Mouse (Mus musculus) liver, embryonic 15.5 days (tissue): ENCODE measurements around the gene Kcmf1. TPM values are rescaled to one million over a fixed set of nuclear protein-coding genes. Genes with fewer than 3 reads are reported as not detected.

ENCODE experiments used
- ATAC-seq: fragments of 200-750 bp; cut with Nextera tagmentation; 2 replicates; pipeline ENCODE4 v1.8.0; 2017; ENCODE audit warnings: moderate number of reproducible peaks, mild to moderate bottlenecking, moderate library complexity; ENCODE audit not compliant: insufficient read depth
- H3K27ac ChIP-seq: fragments of 300-500 bp; sonication (generic); replicated peaks from 2 replicates; pipeline ENCODE4 v1.5.1; 2015; ENCODE audit warnings: mild to moderate bottlenecking, inconsistent platforms
- H3K27me3 ChIP-seq: fragments of 300-500 bp; sonication (generic); 2 replicates; pipeline ENCODE4 v1.6.1; 2015; ENCODE audit warnings: mild to moderate bottlenecking, inconsistent platforms
- H3K36me3 ChIP-seq: fragments of 300-500 bp; sonication (generic); replicated peaks from 2 replicates; pipeline ENCODE4 v1.6.1; 2015; ENCODE audit warnings: moderate library complexity, mild to moderate bottlenecking, inconsistent platforms
- H3K4me1 ChIP-seq: fragments of 300-500 bp; sonication (generic); replicated peaks from 2 replicates; pipeline ENCODE4 v1.6.1; 2015; ENCODE audit warnings: inconsistent platforms
- H3K4me2 ChIP-seq: fragments of 300-500 bp; sonication (generic); 2 replicates; pipeline ENCODE4 v1.6.1; 2015; ENCODE audit warnings: moderate library complexity, mild to moderate bottlenecking, inconsistent platforms
- H3K4me3 ChIP-seq: fragments of 300-500 bp; sonication (generic); replicated peaks from 2 replicates; pipeline ENCODE4 v1.5.1; 2015; ENCODE audit warnings: mild to moderate bottlenecking, inconsistent platforms
- H3K9ac ChIP-seq: fragments of 300-500 bp; sonication (generic); 2 replicates; pipeline ENCODE4 v1.6.1; 2015; ENCODE audit warnings: moderate library complexity, mild to moderate bottlenecking, inconsistent platforms
- H3K9me3 ChIP-seq: fragments of 300-500 bp; sonication (generic); replicated peaks from 2 replicates; pipeline ENCODE4 v1.6.1; 2016; ENCODE audit warnings: inconsistent platforms
- WGBS: fragments of 180-500 bp; shearing (Covaris S2); methylation state at CpG from one replicate; pipeline ENCODE4 v1.1.7; 2015; ENCODE audit warnings: mixed read lengths; ENCODE audit not compliant: insufficient replicate concordance; 5-methylcytosine and 5-hydroxymethylcytosine counted together
- polyA plus RNA-seq: library from polyadenylated mRNA; unstranded; fragments of >200 nt; fragmentation: Nextera tagmentation; extraction: Ambion mirVana; gene quantifications from 2 replicates; pipeline ENCODE4 v1.2.1, GENCODE M21; 2015

The Kcmf1 gene
- 27.0 and 29.3 TPM in 2 replicates for polyA plus RNA-seq

DNA sequence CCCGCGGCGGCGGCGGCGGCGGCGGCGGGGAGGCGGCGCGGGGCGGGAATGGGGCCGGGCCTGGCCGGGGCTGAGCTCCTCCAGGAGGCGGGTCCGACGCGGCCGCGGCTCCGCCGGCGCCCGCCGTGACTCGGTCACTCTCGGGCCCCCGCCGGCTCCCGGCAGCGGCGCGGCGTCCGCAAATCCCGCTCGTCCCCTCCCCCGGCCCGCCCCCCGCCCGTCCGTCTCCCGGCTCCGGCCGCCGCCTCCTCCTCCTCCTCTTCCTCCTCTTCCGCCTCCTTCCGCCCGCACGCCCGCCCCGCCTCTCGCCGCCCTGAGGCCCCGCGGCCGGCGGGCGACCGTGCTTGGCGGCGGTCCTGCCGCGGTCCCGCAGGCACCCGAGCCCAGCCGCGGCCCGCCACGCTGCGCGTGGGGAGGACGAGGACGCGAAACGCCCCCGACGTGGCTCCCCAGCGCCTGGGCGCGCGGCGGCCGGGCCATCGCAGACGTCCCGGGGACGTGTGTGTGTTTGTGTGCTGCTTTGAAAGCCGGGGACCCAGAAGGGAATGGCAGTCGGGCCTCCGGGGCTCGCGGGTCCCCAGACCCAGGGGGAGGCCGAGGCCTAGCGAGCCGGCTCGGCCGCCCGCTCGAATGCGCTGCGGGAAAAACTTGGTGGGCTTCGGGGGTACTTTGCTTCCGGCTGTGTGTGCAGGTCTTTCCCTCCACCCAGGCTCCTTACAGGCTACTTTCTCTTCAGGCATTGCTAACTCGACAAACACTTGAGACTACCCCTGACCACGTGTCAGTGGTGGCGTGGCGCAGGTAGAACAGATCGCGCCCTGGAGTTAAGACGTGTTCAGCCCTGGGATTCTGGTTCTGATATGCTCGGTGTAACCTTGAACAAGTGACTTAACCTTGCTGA is at the start of gene Kcmf1:
Kcmf1 (minus strand) TSS at position 199 of the 901 bp plus-strand sequence.
- no peaks in the 10 kb centered on the region for H3K27me3 ChIP-seq
- peak within 1 kb of the TSS; percentile 96 for H3K4me2 ChIP-seq
- ATAC-seq = peak; percentile 84
- H3K36me3 ChIP-seq = 0 out of 2 replicates have a peak, but pooled peaks cover 5% of the 10 kb centered on the region
- H3K27ac ChIP-seq = peak within 1 kb of the TSS; percentile 99
- peak within 1 kb of the TSS; percentile 97 for H3K4me3 ChIP-seq
- peaks cover 41% of the 10 kb centered on the region for H3K4me1 ChIP-seq
- H3K9ac ChIP-seq = peak within 1 kb of the TSS; percentile 99
- no peaks in the 10 kb centered on the region for H3K9me3 ChIP-seq
- under 1% methylated on average over 73 of the region's 113 CpGs for WGBS

DNA sequence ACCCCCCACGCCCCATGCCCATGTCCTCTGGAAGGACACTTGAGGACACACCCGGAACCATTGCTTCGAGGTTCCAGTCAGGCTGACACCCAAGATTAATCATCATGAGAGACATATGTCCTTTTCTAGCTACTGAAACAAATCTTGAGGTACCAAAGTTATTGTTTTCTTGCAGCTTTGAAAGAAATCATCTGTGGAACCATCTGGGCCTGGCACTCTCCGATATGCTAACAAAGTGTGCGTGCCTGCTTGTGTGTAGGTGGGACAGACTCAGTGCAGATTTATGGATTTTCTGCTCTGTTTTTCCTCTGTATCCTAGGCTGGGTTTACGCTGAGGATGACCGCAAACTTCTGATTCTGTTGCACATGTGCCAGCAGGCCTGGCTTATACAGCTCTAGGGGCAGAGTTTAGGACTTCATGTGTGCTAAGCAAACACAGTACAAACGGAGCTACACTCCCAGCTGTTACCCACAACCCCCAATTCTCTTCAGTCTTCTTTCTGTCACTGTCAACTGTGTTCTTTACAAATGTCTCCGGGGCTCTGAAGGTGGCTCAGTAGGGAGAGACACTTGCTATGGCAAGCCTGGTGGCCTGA is 49.5 kb upstream of the Kcmf1 start:
- H3K36me3 ChIP-seq = no peaks in the 10 kb centered on the region
- 0 out of 2 replicates have a peak, but pooled peaks cover 3% of the 10 kb centered on the region for H3K4me1 ChIP-seq
- H3K4me3 ChIP-seq = no peak overlapping the region
- H3K9me3 ChIP-seq = no peaks in the 10 kb centered on the region
- H3K27ac ChIP-seq = no peak overlapping the region
- no peaks in the 10 kb centered on the region for H3K27me3 ChIP-seq
- H3K4me2 ChIP-seq = no peak overlapping the region
- 59% methylated on average over 9 of the region's 9 CpGs for WGBS
- H3K9ac ChIP-seq = no peak overlapping the region
- no peak for ATAC-seq

DNA sequence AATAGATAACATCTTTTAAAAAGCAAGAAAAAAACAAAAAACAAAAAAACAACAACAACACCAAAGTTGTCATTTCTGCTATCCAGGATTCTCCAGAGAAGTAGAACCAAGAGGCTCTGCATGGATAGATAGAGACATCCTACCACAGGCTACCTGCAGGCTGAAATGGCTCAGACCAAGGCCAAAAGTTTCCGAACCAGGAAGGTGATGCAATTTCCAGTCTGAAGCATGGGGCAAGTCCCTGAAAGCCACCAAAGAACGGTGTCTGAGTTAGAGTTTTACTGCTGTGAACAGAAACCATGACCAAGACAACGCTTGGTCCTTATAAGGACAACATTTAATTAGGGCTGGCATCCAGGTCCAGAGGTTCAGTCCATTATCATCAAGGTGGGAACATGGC is 48.6 kb upstream of the Kcmf1 start:
- Histone ChIP-seq H3K27ac (no peak overlapping the region), H3K9me3 (no peaks in the 10 kb centered on the region), H3K4me2 (no peak overlapping the region), H3K27me3 (no peaks in the 10 kb centered on the region), H3K36me3 (no peaks in the 10 kb centered on the region), H3K9ac (no peak overlapping the region), H3K4me1 (0 out of 2 replicates have a peak, but pooled peaks cover 3% of the 10 kb centered on the region), H3K4me3 (no peak overlapping the region)
- no peak for ATAC-seq
- 54% methylated on average over 3 of the region's 3 CpGs for WGBS

DNA sequence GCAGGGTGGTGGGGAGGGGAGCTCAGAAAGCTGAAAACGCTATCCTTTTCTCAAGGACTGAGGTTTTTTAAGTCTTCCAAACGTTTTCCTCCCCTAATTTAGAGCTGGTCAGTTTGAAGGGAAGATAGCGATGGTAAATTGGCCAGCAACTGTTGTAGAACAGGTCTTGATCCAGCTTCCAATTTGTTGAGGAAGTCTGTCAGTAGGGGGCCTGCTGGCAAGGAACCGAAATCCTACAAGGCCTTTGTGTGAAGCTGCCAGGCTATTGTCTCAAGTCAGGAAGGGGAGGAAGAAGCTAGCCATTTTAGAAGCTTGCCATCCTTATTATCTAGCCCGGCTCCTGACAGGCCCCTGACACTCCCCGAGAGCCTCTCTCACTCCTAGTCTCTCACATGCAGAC is 48.2 kb upstream of the Kcmf1 start:
- 50% methylated on average over 6 of the region's 6 CpGs for WGBS
- Histone ChIP-seq H3K9me3 (no peaks in the 10 kb centered on the region), H3K9ac (no peak overlapping the region), H3K36me3 (no peaks in the 10 kb centered on the region), H3K4me2 (no peak overlapping the region), H3K4me3 (no peak overlapping the region), H3K27me3 (no peaks in the 10 kb centered on the region), H3K27ac (no peak overlapping the region), H3K4me1 (0 out of 2 replicates have a peak, but pooled peaks cover 3% of the 10 kb centered on the region)
- no peak for ATAC-seq

DNA sequence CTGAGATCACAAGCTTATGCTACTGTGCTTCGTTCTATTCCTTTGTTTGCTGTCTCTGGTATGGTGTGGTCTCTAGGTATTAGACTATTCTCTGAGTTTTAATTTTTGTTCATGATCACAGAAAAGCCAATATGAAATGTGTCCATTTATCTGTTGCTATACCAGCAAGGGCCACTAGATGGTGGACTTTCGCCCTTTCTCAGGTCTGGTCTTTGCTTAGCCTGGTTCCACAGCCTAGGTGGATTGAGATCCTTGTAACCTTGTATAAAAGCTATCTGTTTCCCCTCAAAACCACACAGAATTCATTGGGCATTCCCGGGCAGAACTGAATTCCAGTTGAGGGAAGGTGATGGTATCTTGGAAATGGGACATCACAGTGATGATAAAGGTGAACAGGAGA is 40.7 kb upstream of the Kcmf1 start:
- WGBS = 5% methylated on average over 3 of the region's 3 CpGs
- no peaks in the 10 kb centered on the region for H3K27me3 ChIP-seq
- ATAC-seq = no peak
- H3K36me3 ChIP-seq = no peaks in the 10 kb centered on the region
- H3K4me2 ChIP-seq = no peak overlapping the region
- H3K4me3 ChIP-seq = no peak overlapping the region
- H3K9ac ChIP-seq = no peak overlapping the region
- peaks cover 4% of the 10 kb centered on the region; the same call in 1 of the 2 replicates for H3K4me1 ChIP-seq
- H3K27ac ChIP-seq = no peak overlapping the region
- no peaks in the 10 kb centered on the region for H3K9me3 ChIP-seq

- 14% methylated on average over 5 of the region's 5 CpGs for WGBS
- H3K9ac ChIP-seq = no peak overlapping the region
- no peak overlapping the region for H3K27ac ChIP-seq
- ATAC-seq = no peak
- H3K4me1 ChIP-seq = peaks cover 4% of the 10 kb centered on the region; the same call in 1 of the 2 replicates
- no peaks in the 10 kb centered on the region for H3K36me3 ChIP-seq
- H3K9me3 ChIP-seq = no peaks in the 10 kb centered on the region
- H3K27me3 ChIP-seq = no peaks in the 10 kb centered on the region
- no peak overlapping the region for H3K4me3 ChIP-seq
- H3K4me2 ChIP-seq = no peak overlapping the region
Observed at GRCm38 (mm10) chr6:72937859-72938258, 38.1 kb upstream of the Kcmf1 start.

DNA sequence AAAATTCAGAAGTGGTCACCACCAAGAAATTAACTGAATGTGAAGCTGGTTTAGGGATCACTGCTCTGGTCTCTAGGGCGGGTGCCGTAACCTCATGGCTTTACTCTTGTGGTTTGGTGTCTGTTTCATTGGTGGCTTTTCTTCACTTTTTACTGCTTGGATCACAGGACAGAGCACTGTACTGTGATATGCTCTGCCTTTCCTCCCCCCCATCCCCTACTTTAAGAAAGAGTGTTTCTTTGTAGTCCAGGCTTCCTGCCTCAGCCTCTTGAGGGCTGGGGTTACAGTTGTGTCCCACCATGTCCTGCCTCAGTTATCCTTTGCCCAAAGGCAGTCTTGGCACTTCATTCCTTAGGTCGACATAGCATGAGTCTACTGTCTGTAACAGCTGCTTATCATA is 37.7 kb upstream of the Kcmf1 start:
- H3K27ac ChIP-seq = no peak overlapping the region
- WGBS = 41% methylated on average over 3 of the region's 3 CpGs
- no peaks in the 10 kb centered on the region for H3K27me3 ChIP-seq
- H3K9ac ChIP-seq = no peak overlapping the region
- no peaks in the 10 kb centered on the region for H3K9me3 ChIP-seq
- ATAC-seq = no peak
- no peak overlapping the region for H3K4me3 ChIP-seq
- H3K4me2 ChIP-seq = no peak overlapping the region
- peaks cover 4% of the 10 kb centered on the region; the same call in 1 of the 2 replicates for H3K4me1 ChIP-seq
- no peaks in the 10 kb centered on the region for H3K36me3 ChIP-seq

GRCm38 (mm10) chr6:72932955-72933354 is 33.2 kb upstream of the Kcmf1 start:
- Histone ChIP-seq H3K4me2 (no peak overlapping the region), H3K27me3 (no peaks in the 10 kb centered on the region), H3K4me1 (peaks cover 3% of the 10 kb centered on the region; the same call in 1 of the 2 replicates), H3K4me3 (no peak overlapping the region), H3K9ac (no peak overlapping the region), H3K9me3 (no peaks in the 10 kb centered on the region), H3K27ac (no peak overlapping the region), H3K36me3 (no peaks in the 10 kb centered on the region)
- WGBS = 53% methylated on average over 1 of the region's 1 CpGs
- ATAC-seq = no peak

DNA sequence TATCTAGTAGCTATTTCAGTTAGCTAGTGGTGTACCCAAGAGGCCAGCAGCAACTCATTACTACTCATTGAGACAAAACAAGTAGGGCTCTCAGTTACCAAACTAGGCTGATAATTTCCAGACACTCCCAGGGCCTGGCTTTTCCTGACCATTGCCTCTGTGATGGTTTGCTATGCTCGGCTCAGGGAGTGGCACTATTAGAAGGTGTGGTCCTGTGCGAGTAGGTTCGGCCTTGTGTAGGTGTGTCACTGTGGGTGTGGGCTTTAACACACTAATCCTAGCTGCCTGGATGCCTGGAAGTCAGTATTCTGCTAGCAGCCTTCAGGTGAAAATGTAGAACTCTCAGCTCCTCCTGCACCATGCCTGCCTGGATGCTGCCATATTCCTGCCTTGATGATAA is 31.8 kb upstream of the Kcmf1 start:
- Histone ChIP-seq H3K36me3 (no peaks in the 10 kb centered on the region), H3K4me1 (0 out of 2 replicates have a peak, but pooled peaks cover 3% of the 10 kb centered on the region), H3K9ac (no peak overlapping the region), H3K9me3 (no peaks in the 10 kb centered on the region), H3K4me3 (no peak overlapping the region), H3K4me2 (no peak overlapping the region), H3K27me3 (no peaks in the 10 kb centered on the region), H3K27ac (no peak overlapping the region)
- 68% methylated on average over 3 of the region's 3 CpGs for WGBS
- ATAC-seq = no peak

GRCm38 (mm10) chr6:72929795-72930398 is 30.1 kb upstream of the Kcmf1 start:
- Histone ChIP-seq H3K4me1 (0 out of 2 replicates have a peak, but pooled peaks cover 3% of the 10 kb centered on the region), H3K9me3 (no peaks in the 10 kb centered on the region), H3K36me3 (no peaks in the 10 kb centered on the region), H3K4me3 (no peak overlapping the region), H3K9ac (no peak overlapping the region), H3K4me2 (no peak overlapping the region), H3K27ac (no peak overlapping the region), H3K27me3 (no peaks in the 10 kb centered on the region)
- ATAC-seq = no peak
- WGBS = 76% methylated on average over 4 of the region's 4 CpGs
